Mouse (Mus musculus) frontal cortex, adult (tissue): ENCODE measurements around the gene Btbd35f30.
"Not testable (repeated sequence)": the region's sequence is repeated elsewhere in the genome, so short reads cannot be mapped to it uniquely, and the experiment has no call there.

ENCODE experiments used
- ATAC-seq: cut with Nextera tagmentation; 2 replicates; pipeline ENCODE4 v1.9.2; 2017; ENCODE audit warnings: mild to moderate bottlenecking, moderate library complexity, mixed read lengths; ENCODE audit not compliant: low TSS enrichment

Gene Btbd35f30

DNA sequence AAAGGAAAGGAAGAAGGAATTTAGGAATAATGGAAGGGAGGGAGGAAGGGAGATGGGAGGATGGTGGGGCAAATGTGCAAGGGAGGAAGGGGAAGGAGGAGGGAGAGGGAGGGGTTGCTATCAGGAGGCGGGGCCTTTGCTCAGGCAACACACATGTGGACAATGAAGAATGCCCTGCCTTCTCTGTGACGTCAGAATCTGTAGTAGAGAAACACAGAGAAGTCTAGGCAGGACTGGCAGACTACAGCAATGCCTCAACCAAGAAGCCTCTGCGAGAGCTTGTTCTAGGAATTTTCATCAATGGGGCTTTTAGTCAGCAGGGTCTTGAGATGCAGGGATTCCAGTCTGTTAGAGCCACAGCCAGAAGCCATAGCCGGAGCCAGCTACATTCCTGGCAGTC lies at the start of gene Btbd35f30:
Gene Btbd35f30, plus strand, starts transcription at position 301 of the 400 bp plus-strand sequence.
- ATAC-seq, result not testable (repeated sequence)

DNA sequence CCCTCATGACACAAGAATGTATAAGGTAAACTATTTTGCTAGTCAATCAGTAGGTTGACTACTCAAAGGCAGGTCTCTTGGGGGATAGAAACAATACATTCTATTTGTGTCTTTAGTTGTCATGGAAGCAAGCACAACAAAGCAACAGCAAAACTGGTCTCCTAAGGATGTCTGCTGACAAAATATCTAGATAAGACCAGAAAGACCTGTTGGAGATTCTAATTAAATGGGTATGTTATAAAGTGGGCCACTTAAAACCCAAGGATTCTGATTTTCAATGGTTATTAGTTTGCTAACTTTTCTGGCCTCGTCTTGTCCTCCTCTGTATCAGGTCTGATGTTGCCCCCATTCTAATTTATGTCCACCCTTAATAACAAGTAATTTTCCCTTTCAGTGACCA lies 47.0 kb downstream of the Btbd35f30 start, which contains the start of gene Gm21789:
Gene Gm21789, plus strand, starts transcription at position 301 of the 400 bp plus-strand sequence.
- not testable (repeated sequence) for ATAC-seq
